Mouse (Mus musculus): ENCODE data around the gene Ppp2r1b. TPM values are rescaled to one million over a fixed set of nuclear protein-coding genes. Genes with fewer than 3 reads are reported as not detected.

Gene Ppp2r1b
- total RNA-seq, 2 experiments from 2014 or later = 5.5 to 5.8 TPM

- no peak for DNase-seq
- intact Hi-C loops (cut with DNase I; ENCODE audit: low total_unique reads) = no loop called here
These were observed 45.5 kb downstream of the Ppp2r1b start for GRCm38 (mm10) chr9:50890494-50891090.

- intact Hi-C loops (cut with DNase I; ENCODE audit: low total_unique reads) = no loop called here
- DNase-seq = peak; percentile 90
These were observed 48.6 kb downstream of the Ppp2r1b start for GRCm38 (mm10) chr9:50893665-50894064.

- DNase-seq = no peak
- intact Hi-C loops (cut with DNase I; ENCODE audit: low total_unique reads) = no loop called here
These were observed 55.2 kb downstream of the Ppp2r1b start for GRCm38 (mm10) chr9:50900026-50900920.

GRCm38 (mm10) chr9:50904196-50904847 lies 59.2 kb downstream of the Ppp2r1b start:
- DNase-seq = no peak
- intact Hi-C loops (cut with DNase I; ENCODE audit: low total_unique reads) = no loop called here

- intact Hi-C loops (cut with DNase I; ENCODE audit: low total_unique reads) = no loop called here
These were observed 60.2 kb downstream of the Ppp2r1b start for GRCm38 (mm10) chr9:50905321-50905720.

GRCm38 (mm10) chr9:50911861-50912515 lies 66.9 kb downstream of the Ppp2r1b start:
- no peak for DNase-seq
- intact Hi-C loops (cut with DNase I; ENCODE audit: low total_unique reads) = no loop called here

More at GRCm38 (mm10) chr9:50905321-50905720, 60.2 kb downstream of the Ppp2r1b start:
- no peak for DNase-seq

- DNase-seq = no peak
- intact Hi-C loops (cut with DNase I; ENCODE audit: low total_unique reads) = no loop called here
These were observed 73.0 kb downstream of the Ppp2r1b start for GRCm38 (mm10) chr9:50918131-50918530.

GRCm38 (mm10) chr9:50919554-50919953 lies 74.5 kb downstream of the Ppp2r1b start:
- intact Hi-C loops (cut with DNase I; ENCODE audit: low total_unique reads) = no loop called here
- DNase-seq = no peak

GRCm38 (mm10) chr9:50920933-50921895 lies 76.1 kb downstream of the Ppp2r1b start:
- intact Hi-C loops (cut with DNase I; ENCODE audit: low total_unique reads) = no loop called here
- DNase-seq = no peak

GRCm38 (mm10) chr9:50922363-50923153 lies 77.5 kb downstream of the Ppp2r1b start:
- intact Hi-C loops (cut with DNase I; ENCODE audit: low total_unique reads) = no loop called here
- no peak for DNase-seq

- intact Hi-C loops (cut with DNase I; ENCODE audit: low total_unique reads) = no loop called here
- no peak for DNase-seq
These were observed 79.4 kb downstream of the Ppp2r1b start for GRCm38 (mm10) chr9:50924454-50924853.

GRCm38 (mm10) chr9:50925801-50926200 lies 80.7 kb downstream of the Ppp2r1b start:
- no peak for DNase-seq

GRCm38 (mm10) chr9:50929986-50930385 lies 84.9 kb downstream of the Ppp2r1b start:
- DNase-seq = no peak
- intact Hi-C loops (cut with DNase I; ENCODE audit: low total_unique reads) = no loop called here

More at GRCm38 (mm10) chr9:50925801-50926200, 80.7 kb downstream of the Ppp2r1b start:
- intact Hi-C loops (cut with DNase I; ENCODE audit: low total_unique reads) = no loop called here

- intact Hi-C loops (cut with DNase I; ENCODE audit: low total_unique reads) = no loop called here
These were observed 96.8 kb downstream of the Ppp2r1b start for GRCm38 (mm10) chr9:50941804-50942401.

GRCm38 (mm10) chr9:50942711-50943110 lies 97.6 kb downstream of the Ppp2r1b start:
- intact Hi-C loops (cut with DNase I; ENCODE audit: low total_unique reads) = no loop called here
- no peak for DNase-seq

More at GRCm38 (mm10) chr9:50941804-50942401, 96.8 kb downstream of the Ppp2r1b start:
- DNase-seq = no peak

Measured in gastrocnemius, postnatal 14 days (tissue).